Comparison of ENCODE assay signal across 27 mouse cellular contexts in genomic region chr3:141111705-141112385, GRCm38 (mm10).
DNase-seq lines count a peak whose midpoint lies in the region; ATAC-seq and TF ChIP-seq lines count a peak whose summit lies in the region.
"Had no signal": no experiment of that assay in that cellular context is flagged by ENCODE, and none has a peak within 500 bp of the region (broad histone marks: within the 10 kb centered on the region; RNA-seq: fewer than 3 reads in every experiment).

No protein-coding gene starts in this region.

- no peaks in the 10 kb centered on the region for H3K36me3 ChIP-seq in neural tube, embryonic 12.5 days
- no peaks in the 10 kb centered on the region for H3K36me3 ChIP-seq in neural tube, embryonic 15.5 days
- no peaks in the 10 kb centered on the region for H3K36me3 ChIP-seq in kidney, adult 2 months (ENCODE audit: control insufficient read depth, insufficient read depth, low read length)
- H3K36me3 ChIP-seq: forebrain, embryonic 10.5 days; heart, embryonic 10.5 days; heart, embryonic 13.5 days; hindbrain, embryonic 12.5 days; intestine, embryonic 15.5 days had no signal

- H3K27ac ChIP-seq in neural tube, embryonic 12.5 days: no peak overlapping the region
- H3K27ac ChIP-seq in neural tube, embryonic 15.5 days (replicated peaks): no peak overlapping the region
- no peak overlapping the region for H3K27ac ChIP-seq in kidney, adult 2 months (ENCODE audit: insufficient read depth, low read depth, low read length)
- H3K27ac ChIP-seq: forebrain, embryonic 10.5 days; forebrain, embryonic 13.5 days; heart, adult 2 months; heart, embryonic 10.5 days; heart, embryonic 13.5 days; hindbrain, embryonic 12.5 days; intestine, embryonic 15.5 days had no signal

- H3K4me2 ChIP-seq in neural tube, embryonic 12.5 days (replicated peaks): no peak overlapping the region
- H3K4me2 ChIP-seq in neural tube, embryonic 15.5 days: no peak overlapping the region
- H3K4me2 ChIP-seq: forebrain, embryonic 13.5 days; heart, embryonic 13.5 days; hindbrain, embryonic 12.5 days; intestine, embryonic 15.5 days had no signal

- no peak for TF ChIP-seq POLR2A in kidney, adult 2 months (IDR thresholded peaks at IDR 0.05; ENCODE audit: low read depth, low read length)

- TF ChIP-seq CTCF in kidney, adult 2 months (conservative IDR thresholded peaks at IDR 0.05; ENCODE audit: insufficient read depth, insufficient read length, low read depth, low read length): no peak

- peak; percentile 81 for ATAC-seq in neural tube, embryonic 12.5 days (ENCODE audit: low FRiP score, low read depth)
- no peak for ATAC-seq in neural tube, embryonic 15.5 days (ENCODE audit: low FRiP score)
- ATAC-seq: activated CD4-positive, CD25-positive, alpha-beta regulatory T cell, adult 4 months; forebrain, embryonic 13.5 days; forebrain, embryonic 16.5 days; hindbrain, embryonic 16.5 days; intestine, embryonic 15.5 days had no signal

- DNase-seq in embryo, embryonic 9.5 days (ENCODE audit: extremely low spot score): peak; percentile 2
- DNase-seq in embryo, embryonic 10 days (ENCODE audit: low spot score): no peak
- peak; percentile 1 for DNase-seq in mesoderm, embryonic 11.5 days (ENCODE audit: low read depth, low spot score)
- no peak for DNase-seq in kidney, adult 2 months
- DNase-seq: adrenal gland, adult 8-10 months; adrenal gland, postnatal 25 days; B cell, adult 2 months; cerebellum, adult 11-12 months; cerebellum, adult 8-10 months; cerebellum, postnatal 10 days; cerebellum, postnatal 36 days; gastrocnemius, postnatal 10 days; gastrocnemius, postnatal 36 days; heart, adult 2 months; heart, postnatal 14 days; heart, postnatal 4 days had no signal

- no peak overlapping the region for H3K4me3 ChIP-seq in neural tube, embryonic 12.5 days
- no peak overlapping the region for H3K4me3 ChIP-seq in neural tube, embryonic 15.5 days (replicated peaks)
- no peak overlapping the region for H3K4me3 ChIP-seq in kidney, adult 2 months (ENCODE audit: insufficient read depth, low read depth, low read length)
- H3K4me3 ChIP-seq: forebrain, embryonic 10.5 days; forebrain, embryonic 13.5 days; heart, adult 2 months; heart, embryonic 10.5 days; heart, embryonic 13.5 days; hindbrain, embryonic 12.5 days; intestine, embryonic 15.5 days had no signal

- H3K9ac ChIP-seq in neural tube, embryonic 12.5 days: no peak overlapping the region
- no peak overlapping the region for H3K9ac ChIP-seq in neural tube, embryonic 15.5 days (replicated peaks)
- H3K9ac ChIP-seq: forebrain, embryonic 13.5 days; heart, embryonic 13.5 days; hindbrain, embryonic 12.5 days; intestine, embryonic 15.5 days had no signal

- H3K4me1 ChIP-seq in neural tube, embryonic 12.5 days: peaks cover 6% of the 10 kb centered on the region; the same call in 1 of the 2 replicates
- no peaks in the 10 kb centered on the region for H3K4me1 ChIP-seq in neural tube, embryonic 15.5 days
- no peaks in the 10 kb centered on the region for H3K4me1 ChIP-seq in kidney, adult 2 months (ENCODE audit: control insufficient read depth, insufficient read depth, low read length)
- H3K4me1 ChIP-seq: forebrain, embryonic 13.5 days; heart, embryonic 10.5 days; heart, embryonic 13.5 days; intestine, embryonic 15.5 days had no signal

- 32% methylated on average over 1 of the region's 1 CpGs for WGBS in neural tube, embryonic 12.5 days
- WGBS in neural tube, embryonic 15.5 days: 22% methylated on average over 1 of the region's 1 CpGs
- WGBS in kidney, adult 2 months: 75% methylated on average over 1 of the region's 1 CpGs

- H3K27me3 ChIP-seq in neural tube, embryonic 12.5 days (replicated peaks): no peaks in the 10 kb centered on the region
- no peaks in the 10 kb centered on the region for H3K27me3 ChIP-seq in neural tube, embryonic 15.5 days (replicated peaks)
- H3K27me3 ChIP-seq in kidney, adult 2 months (replicated peaks; ENCODE audit: control insufficient read depth, insufficient read depth, low read length): no peaks in the 10 kb centered on the region
- H3K27me3 ChIP-seq: forebrain, embryonic 13.5 days; heart, embryonic 13.5 days; hindbrain, embryonic 12.5 days; intestine, embryonic 15.5 days had no signal

- no peaks in the 10 kb centered on the region for H3K9me3 ChIP-seq in neural tube, embryonic 12.5 days
- H3K9me3 ChIP-seq in neural tube, embryonic 15.5 days (replicated peaks): no peaks in the 10 kb centered on the region
- H3K9me3 ChIP-seq: forebrain, embryonic 10.5 days; forebrain, embryonic 13.5 days; heart, embryonic 10.5 days; heart, embryonic 13.5 days; hindbrain, embryonic 12.5 days; intestine, embryonic 15.5 days had no signal

Comparison
In these comparisons a context has a peak if more than half of its experiments do, and no peak if none do; other contexts are left out.
1. DNase-seq: peak in embryo, embryonic 9.5 days (single experiment) and mesoderm, embryonic 11.5 days (single experiment); none in embryo, embryonic 10 days (single experiment) and kidney, adult 2 months (single experiment).